Mouse (Mus musculus): ENCODE measurements around the gene Rhog. TPM values are rescaled to one million over a fixed set of nuclear protein-coding genes. Genes with fewer than 3 reads are reported as not detected.

The Rhog gene
- polyA plus RNA-seq, 1 experiment, result 66.2 TPM

DNA sequence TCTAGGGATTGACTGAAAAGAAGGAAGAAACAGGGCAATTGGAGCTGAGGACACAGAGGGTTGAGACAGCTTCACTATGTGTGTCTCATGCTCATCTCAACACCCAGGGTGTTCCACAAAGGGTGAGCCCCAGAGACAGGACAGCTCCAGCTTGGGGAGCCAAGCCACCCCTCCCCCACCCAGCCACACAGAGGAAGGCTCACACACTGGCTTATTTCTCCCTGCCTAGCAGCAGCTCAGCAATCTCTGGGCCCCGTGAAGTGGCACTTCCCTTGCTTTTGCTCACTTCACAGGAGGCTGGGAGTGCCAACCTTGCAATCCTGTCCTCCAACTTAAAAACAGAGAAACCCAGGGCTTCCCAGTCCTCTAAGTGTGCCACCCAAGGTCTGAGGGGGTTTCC lies 10.1 kb downstream of the Rhog start:
- H3K27ac ChIP-seq (ENCODE audit: insufficient read depth, low read length), result no peak overlapping the region
- TF ChIP-seq CTCF (IDR thresholded peaks at IDR 0.05; ENCODE audit: borderline replicate concordance, insufficient read depth, low read length), result no peak
- no peak for TF ChIP-seq POLR2A (IDR thresholded peaks at IDR 0.05; ENCODE audit: low read depth, low read length)
- H3K4me1 ChIP-seq (ENCODE audit: control insufficient read depth, insufficient read depth, low read length), result peaks cover 24% of the 10 kb centered on the region
- H3K4me3 ChIP-seq (ENCODE audit: insufficient read depth, low read length), result no peak overlapping the region

DNA sequence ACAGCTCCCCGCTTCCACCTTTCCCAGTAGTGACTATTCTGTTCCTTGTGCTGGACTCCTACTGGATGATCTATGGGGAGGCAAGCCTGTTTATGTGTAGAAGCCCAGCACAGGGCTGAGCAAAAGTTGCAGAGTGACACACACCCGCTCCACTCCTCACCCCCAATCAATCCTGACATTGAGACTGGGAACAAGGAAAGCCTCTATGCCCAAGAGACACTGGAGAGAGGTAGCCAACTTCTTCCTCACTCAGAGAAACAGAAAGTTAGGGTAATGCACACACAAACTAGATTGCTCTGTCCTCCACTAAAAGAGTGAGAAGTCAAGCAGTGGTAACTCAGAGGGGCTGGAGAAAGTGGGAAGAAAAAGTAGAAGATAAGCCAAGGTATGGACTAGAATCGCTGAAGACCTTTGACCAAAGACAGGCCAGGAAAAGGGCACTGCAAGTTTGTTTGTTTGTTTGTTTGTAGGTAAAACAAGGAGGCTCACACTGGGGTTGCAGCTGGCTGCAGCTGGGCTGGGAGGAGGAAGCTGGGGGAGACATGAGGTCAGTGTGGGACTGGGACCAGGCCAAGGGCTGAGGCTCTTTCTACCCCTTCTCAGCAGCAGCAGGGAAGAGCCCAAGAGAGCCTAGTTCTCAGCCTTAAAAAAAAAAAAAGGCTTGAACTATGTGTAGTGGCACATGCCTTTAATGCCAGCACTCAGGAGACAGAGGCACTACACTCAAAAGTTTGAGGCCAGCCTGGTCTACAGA lies 10.9 kb downstream of the Rhog start:
- no peak for TF ChIP-seq CTCF (IDR thresholded peaks at IDR 0.05; ENCODE audit: borderline replicate concordance, insufficient read depth, low read length)
- TF ChIP-seq POLR2A (IDR thresholded peaks at IDR 0.05; ENCODE audit: low read depth, low read length), result no peak
- peaks cover 24% of the 10 kb centered on the region for H3K4me1 ChIP-seq (ENCODE audit: control insufficient read depth, insufficient read depth, low read length)
- no peak overlapping the region for H3K4me3 ChIP-seq (ENCODE audit: insufficient read depth, low read length)
- H3K27ac ChIP-seq (ENCODE audit: insufficient read depth, low read length), result no peak overlapping the region

DNA sequence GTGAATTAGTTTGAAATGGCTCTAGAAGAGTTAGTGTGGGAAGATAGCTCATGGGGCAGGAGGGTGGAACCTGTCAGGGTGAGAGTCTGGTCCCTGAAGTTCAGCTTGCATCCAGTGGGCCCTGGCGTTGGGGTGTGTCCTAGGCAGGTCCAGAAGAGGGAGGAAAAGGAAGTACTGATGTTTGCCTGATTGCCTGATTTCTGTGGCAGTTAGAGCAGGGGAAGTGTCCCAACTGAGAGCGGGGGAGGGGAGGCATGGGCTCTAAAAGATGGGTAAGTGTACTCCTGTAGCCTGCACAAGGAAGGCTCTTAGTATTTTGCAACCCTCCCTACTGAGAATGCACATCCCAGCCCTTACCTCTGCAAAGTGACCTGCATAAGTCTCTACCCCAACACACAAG lies 12.0 kb downstream of the Rhog start:
- TF ChIP-seq POLR2A (IDR thresholded peaks at IDR 0.05; ENCODE audit: low read depth, low read length) (no peak), CTCF (IDR thresholded peaks at IDR 0.05; ENCODE audit: borderline replicate concordance, insufficient read depth, low read length) (no peak)
- peaks cover 24% of the 10 kb centered on the region for H3K4me1 ChIP-seq (ENCODE audit: control insufficient read depth, insufficient read depth, low read length)
- H3K27ac ChIP-seq (ENCODE audit: insufficient read depth, low read length), result no peak overlapping the region
- no peak overlapping the region for H3K4me3 ChIP-seq (ENCODE audit: insufficient read depth, low read length)

DNA sequence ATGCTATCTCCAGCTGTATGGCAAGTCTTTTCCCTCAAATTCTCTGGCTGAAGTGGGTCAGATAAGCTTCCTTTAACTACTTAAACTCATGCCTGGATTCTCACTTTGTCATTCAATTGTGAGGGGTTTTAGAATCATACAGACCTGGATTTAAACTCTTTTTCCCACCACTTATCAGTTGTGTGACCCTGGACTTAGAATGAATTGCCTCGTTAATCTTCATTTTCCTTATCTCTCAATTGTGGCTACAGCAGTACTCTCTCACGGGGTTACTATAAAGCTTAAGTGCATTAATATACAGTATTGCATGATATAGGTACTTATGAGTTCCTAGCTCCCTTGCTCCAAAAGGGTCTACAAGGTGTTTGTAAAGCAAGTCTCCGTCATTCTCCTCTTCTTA lies 12.9 kb downstream of the Rhog start:
- no peak overlapping the region for H3K4me3 ChIP-seq (ENCODE audit: insufficient read depth, low read length)
- TF ChIP-seq CTCF (IDR thresholded peaks at IDR 0.05; ENCODE audit: borderline replicate concordance, insufficient read depth, low read length) (no peak), POLR2A (IDR thresholded peaks at IDR 0.05; ENCODE audit: low read depth, low read length) (no peak)
- H3K4me1 ChIP-seq (ENCODE audit: control insufficient read depth, insufficient read depth, low read length), result peaks cover 21% of the 10 kb centered on the region
- H3K27ac ChIP-seq (ENCODE audit: insufficient read depth, low read length), result no peak overlapping the region

DNA sequence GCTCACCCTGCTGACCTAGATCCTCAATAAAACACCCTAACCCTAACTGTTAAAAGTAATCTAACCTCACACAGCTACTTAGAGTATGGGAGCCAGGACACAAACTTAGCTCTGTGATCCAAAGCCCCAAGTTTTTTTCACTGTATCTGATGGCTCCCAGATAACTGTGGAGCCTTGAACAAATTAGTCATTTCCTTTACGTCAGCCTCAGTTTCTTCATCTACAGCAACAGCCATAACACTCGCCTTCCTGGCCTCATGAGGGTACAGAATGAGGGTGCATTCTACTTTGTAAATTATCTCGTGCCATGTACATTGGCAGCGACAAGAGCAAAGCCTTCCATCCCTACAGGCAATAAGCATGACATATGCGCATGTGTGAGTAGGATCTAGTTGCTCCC lies 13.5 kb downstream of the Rhog start:
- H3K4me3 ChIP-seq (ENCODE audit: insufficient read depth, low read length), result no peak overlapping the region
- no peak overlapping the region for H3K27ac ChIP-seq (ENCODE audit: insufficient read depth, low read length)
- peaks cover 16% of the 10 kb centered on the region for H3K4me1 ChIP-seq (ENCODE audit: control insufficient read depth, insufficient read depth, low read length)
- TF ChIP-seq POLR2A (IDR thresholded peaks at IDR 0.05; ENCODE audit: low read depth, low read length) (no peak), CTCF (IDR thresholded peaks at IDR 0.05; ENCODE audit: borderline replicate concordance, insufficient read depth, low read length) (no peak)

DNA sequence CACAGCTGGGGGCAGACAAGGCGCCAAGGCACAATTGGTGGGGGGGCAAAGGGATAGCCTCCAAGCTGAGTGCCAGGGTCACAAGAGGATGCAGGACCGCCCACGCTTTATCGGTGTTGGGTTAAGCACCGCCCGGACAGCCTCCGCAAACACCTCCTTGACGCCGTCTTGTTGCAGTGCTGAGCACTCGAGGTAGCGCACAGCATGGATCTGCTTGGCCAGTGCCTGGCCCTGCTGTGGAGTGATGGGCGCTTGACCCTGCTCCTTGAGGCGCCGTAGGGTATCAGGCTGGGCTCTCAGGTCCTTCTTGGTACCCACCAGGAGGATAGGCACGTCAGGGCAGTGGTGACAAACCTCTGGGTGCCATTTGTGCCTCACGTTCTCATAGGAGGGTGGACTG lies 16.3 kb downstream of the Rhog start:
- TF ChIP-seq CTCF (IDR thresholded peaks at IDR 0.05; ENCODE audit: borderline replicate concordance, insufficient read depth, low read length) (no peak), POLR2A (IDR thresholded peaks at IDR 0.05; ENCODE audit: low read depth, low read length) (no peak)
- no peak overlapping the region for H3K27ac ChIP-seq (ENCODE audit: insufficient read depth, low read length)
- no peak overlapping the region for H3K4me3 ChIP-seq (ENCODE audit: insufficient read depth, low read length)
- H3K4me1 ChIP-seq (ENCODE audit: control insufficient read depth, insufficient read depth, low read length), result no peaks in the 10 kb centered on the region

DNA sequence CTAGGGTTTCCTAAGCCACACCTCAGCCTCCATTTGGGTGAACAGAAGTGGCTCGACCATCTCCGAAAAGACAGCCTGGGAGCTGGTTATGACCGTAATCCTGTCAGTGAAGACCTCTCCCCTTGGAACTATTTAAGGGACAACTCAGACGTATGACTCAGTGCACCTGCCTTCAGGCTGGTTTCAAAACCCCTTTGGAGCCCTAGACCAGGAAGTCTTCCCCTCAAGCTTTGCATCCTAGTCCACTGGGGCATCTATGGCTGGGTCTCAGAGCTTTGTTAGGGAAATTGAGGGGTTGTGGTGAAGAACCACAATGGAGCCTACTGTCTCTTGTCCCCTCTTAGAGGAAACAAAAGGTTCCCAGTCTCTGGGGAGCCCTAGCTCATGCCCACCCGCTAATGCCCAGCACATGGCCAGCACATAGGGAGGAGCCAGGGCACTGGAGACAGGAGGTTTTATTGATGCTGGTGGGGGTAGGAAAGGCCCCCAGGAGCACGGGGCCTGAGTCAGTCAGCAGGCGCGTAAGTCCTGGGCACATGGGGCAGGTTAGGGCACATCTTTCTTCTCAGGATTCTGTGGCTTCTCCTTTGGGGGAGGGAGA lies 17.1 kb downstream of the Rhog start:
- H3K4me3 ChIP-seq (ENCODE audit: insufficient read depth, low read length), result no peak overlapping the region
- H3K4me1 ChIP-seq (ENCODE audit: control insufficient read depth, insufficient read depth, low read length), result no peaks in the 10 kb centered on the region
- TF ChIP-seq POLR2A (IDR thresholded peaks at IDR 0.05; ENCODE audit: low read depth, low read length) (no peak), CTCF (IDR thresholded peaks at IDR 0.05; ENCODE audit: borderline replicate concordance, insufficient read depth, low read length) (no peak)
- H3K27ac ChIP-seq (ENCODE audit: insufficient read depth, low read length), result no peak overlapping the region

DNA sequence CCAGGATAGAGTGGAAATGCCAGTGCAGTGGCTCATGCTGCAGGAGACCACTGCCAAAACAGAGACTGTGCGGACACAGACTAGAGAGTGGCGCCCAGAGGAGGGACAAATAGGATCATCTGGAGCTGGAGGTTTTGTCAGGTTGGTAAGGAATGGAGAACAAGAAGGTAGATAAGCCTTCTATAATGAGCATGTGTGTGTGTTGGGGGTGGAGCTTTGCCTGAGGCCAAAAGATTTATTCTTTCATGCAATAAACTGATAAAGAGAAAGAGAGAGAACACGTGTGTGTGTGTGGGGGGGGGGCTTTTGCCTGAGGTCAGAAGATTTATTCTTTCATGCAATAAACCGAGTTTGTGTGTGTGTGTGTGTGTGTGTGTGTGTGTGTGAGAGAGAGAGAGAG lies 22.8 kb downstream of the Rhog start:
- Histone ChIP-seq H3K4me3 (ENCODE audit: insufficient read depth, low read length) (no peak overlapping the region), H3K27ac (ENCODE audit: insufficient read depth, low read length) (no peak overlapping the region), H3K4me1 (ENCODE audit: control insufficient read depth, insufficient read depth, low read length) (no peaks in the 10 kb centered on the region)
- TF ChIP-seq CTCF (IDR thresholded peaks at IDR 0.05; ENCODE audit: borderline replicate concordance, insufficient read depth, low read length) (no peak), POLR2A (IDR thresholded peaks at IDR 0.05; ENCODE audit: low read depth, low read length) (no peak)

DNA sequence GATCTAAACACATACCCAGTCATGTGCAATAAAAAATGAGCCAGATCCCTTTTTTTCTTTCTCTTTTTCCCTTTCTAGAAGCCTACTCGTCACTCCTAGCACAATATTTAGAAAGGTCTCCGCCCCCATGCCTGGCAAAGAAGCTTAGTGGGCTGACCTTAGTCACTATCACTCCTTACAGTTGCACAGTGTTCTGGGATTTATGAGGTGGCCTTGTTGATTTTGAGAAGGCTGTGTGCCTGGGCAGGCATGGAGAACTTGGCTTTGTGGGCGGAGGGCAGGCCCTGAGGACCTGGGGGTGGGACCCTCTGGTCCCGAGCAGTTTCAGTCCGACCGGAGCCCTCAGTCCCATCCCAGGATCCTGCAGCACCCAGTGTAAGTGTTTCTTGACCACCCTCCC lies 26.0 kb downstream of the Rhog start:
- TF ChIP-seq POLR2A (IDR thresholded peaks at IDR 0.05; ENCODE audit: low read depth, low read length) (no peak), CTCF (IDR thresholded peaks at IDR 0.05; ENCODE audit: borderline replicate concordance, insufficient read depth, low read length) (no peak)
- Histone ChIP-seq H3K27ac (ENCODE audit: insufficient read depth, low read length) (no peak overlapping the region), H3K4me1 (ENCODE audit: control insufficient read depth, insufficient read depth, low read length) (no peaks in the 10 kb centered on the region), H3K4me3 (ENCODE audit: insufficient read depth, low read length) (no peak overlapping the region)

DNA sequence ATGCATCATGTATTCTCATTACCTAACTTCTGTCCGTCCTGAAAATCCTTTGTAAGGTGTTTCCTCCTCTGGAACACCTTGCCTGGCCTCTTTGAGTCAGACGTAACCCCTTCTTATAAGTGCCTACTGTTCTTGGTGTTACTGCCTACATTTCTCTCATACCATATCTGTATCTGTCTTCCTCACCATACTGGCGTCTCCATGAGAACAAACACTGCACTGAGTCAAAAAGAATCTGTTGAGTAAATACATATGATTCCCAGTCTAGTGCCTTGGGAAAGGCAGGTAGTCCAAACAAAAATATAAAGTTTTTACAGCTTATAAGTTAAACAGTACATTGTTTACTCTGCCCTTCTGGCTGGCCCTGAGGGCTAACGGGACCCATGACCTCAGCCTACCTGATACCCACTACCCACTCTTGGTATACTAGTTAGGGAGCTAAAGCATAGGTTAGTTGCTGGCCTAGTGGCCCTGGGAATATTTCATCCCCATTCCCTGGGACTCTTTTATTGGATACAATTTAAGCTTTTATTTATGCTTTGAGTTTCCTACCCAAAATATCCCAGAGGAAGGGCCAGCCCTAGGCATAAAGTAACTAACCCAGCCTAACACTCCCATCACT lies 27.7 kb downstream of the Rhog start:
- H3K4me1 ChIP-seq (ENCODE audit: control insufficient read depth, insufficient read depth, low read length), result no peaks in the 10 kb centered on the region
- TF ChIP-seq POLR2A (IDR thresholded peaks at IDR 0.05; ENCODE audit: low read depth, low read length) (no peak), CTCF (IDR thresholded peaks at IDR 0.05; ENCODE audit: borderline replicate concordance, insufficient read depth, low read length) (no peak)
- H3K27ac ChIP-seq (ENCODE audit: insufficient read depth, low read length), result no peak overlapping the region
- no peak overlapping the region for H3K4me3 ChIP-seq (ENCODE audit: insufficient read depth, low read length)
